Mouse (Mus musculus): ENCODE data around the gene Slamf1.

The Slamf1 gene

DNA sequence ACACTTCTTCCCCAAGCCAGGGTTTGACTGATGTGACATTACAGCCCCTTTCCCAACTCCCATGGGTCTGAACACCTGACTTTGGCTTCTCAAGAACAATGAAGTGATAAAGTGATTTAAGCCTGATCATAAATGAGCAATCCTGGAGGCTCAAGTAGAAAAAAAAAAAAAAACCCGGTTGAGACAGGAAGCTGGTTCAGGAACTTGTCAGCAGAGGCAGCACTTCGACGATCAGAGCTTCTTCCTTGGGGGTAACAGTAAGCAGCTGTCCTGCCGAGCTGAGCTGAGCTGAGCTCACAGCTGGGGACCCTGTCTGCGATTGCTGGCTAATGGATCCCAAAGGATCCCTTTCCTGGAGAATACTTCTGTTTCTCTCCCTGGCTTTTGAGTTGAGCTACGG is at the start of gene Slamf1:
TSS of gene Slamf1 (plus strand) at position 230 of the 400 bp plus-strand sequence.
- DNase-seq: no peak

DNA sequence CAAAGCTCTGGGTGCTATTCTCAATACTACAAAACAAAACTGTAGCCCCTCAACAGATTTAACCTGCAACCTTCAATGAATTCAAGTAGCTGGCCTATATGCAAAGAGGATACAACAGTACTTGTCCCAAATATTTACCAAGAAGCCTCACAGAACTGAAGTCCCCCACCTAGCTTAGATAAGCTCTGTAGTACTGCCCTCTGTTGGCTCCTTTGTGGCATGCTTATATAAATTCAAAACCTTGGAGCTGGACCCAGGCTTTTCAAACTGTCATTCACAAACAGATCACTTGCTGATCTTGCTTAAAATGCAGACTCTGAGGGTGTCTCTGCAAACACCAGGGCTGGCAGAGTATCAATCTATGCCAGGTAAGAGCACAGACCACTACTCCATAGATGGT is 35.7 kb upstream of the Slamf1 start:
- no peak for DNase-seq

DNA sequence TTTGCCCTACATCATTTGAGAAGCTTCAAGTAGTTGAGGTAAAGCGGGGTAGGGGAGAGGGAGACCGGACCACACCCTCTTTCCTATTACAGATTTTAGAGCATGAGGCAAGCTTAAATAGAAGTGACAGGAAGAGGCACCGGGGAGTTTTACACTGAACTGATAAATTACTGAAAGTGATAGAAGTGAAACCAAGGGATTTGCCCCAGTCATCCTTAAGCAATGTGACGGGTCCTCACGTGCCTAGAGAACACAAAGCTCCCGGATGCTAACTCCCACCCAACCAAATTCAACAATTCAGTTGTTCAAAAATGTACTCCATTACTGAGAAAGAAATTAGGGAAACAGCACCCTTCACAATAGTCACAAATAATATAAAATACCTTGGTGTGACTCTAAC is 32.0 kb upstream of the Slamf1 start:
- DNase-seq: no peak

GRCm38 (mm10) chr1:171748127-171748969 is 18.6 kb upstream of the Slamf1 start:
- no peak for DNase-seq

GRCm38 (mm10) chr1:171761853-171762448 is 5.0 kb upstream of the Slamf1 start:
- peak; percentile 24 for DNase-seq

DNA sequence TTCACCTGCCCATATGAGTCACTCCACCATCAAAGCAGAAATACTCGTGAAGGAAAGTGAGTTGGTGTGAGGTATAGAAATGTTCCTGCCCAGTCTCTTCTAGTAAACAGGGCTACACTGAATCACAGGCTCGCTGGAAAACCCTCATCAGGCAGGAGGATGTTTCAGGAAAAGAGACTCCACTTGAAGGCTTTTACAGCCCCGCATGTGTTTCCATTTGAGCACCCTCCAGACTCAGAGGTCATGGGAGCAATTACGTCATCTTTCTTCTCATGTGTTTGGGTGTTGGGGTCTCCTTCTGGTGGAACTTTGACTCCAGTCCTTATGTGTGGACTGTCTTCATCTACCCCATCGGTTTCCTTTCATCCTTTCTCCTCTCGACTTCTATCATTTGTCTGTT is 4.1 kb downstream of the Slamf1 start:
- DNase-seq: no peak

GRCm38 (mm10) chr1:171772121-171772735 is 5.3 kb downstream of the Slamf1 start:
- DNase-seq: no peak

GRCm38 (mm10) chr1:171773232-171773989 is 6.5 kb downstream of the Slamf1 start:
- DNase-seq: no peak

DNA sequence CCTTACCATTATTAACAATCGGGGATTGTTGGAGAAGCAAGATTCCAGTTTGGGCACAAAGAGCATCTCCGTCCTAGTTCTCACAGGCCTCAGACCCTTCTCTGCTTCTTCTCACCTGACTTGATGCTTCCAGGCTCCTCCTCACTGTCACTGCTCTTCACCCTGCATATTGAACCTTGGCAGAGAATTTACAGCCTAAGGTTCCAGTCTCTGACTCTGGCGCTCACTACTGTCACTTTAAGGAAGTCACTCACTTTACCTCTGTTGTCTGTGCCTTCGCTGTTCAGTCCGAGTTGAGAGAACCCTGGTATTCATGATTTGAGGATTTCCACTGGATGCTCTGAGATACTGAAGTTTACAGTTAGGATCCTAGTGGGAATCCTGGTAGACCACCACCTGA is 7.3 kb downstream of the Slamf1 start:
- no peak for DNase-seq

- DNase-seq: no peak
These were observed 7.8 kb downstream of the Slamf1 start for GRCm38 (mm10) chr1:171774678-171775077.

GRCm38 (mm10) chr1:171775781-171776180 is 8.9 kb downstream of the Slamf1 start:
- DNase-seq: peak; percentile 38

DNA sequence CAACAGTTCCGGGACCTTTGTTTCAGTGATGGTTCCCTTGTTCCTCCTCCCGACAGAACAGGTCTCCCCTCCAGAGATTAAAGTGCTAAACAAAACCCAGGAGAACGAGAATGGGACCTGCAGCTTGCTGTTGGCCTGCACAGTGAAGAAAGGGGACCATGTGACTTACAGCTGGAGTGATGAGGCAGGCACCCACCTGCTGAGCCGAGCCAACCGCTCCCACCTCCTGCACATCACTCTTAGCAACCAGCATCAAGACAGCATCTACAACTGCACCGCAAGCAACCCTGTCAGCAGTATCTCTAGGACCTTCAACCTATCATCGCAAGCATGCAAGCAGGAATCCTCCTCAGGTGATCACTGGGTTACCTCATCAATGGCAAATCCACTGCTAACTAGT is 10.1 kb downstream of the Slamf1 start:
- DNase-seq: no peak

DNA sequence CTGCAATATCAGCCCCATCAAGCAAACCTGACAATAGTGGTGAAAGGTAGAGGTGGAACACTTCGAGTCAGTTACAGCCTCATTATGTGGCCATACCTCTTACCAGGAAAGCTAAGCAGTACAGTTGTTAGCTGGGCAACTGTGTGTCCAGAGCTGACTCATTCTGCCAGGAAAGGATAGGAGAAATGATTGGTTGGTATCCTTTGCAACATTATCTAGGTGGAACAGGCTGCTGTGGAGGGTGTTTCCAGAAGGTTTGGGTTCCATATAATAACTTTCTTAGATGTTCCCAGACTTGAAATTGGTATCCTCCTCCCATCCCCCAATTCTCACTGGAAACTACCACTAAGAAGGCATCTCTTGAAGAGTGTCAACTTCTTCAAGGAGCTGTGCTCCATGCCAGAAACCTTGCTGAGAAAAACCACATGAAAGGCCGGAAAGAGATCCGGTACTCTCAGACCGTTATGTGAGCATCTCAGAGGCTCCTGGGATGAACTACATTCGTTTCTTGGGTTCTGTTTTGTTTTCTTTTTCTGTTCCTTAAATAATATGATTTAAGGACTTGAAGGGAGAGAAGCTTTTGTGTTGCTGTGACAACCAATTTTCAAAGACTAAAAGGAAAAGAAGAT is 15.5 kb downstream of the Slamf1 start:
- DNase-seq: no peak

DNA sequence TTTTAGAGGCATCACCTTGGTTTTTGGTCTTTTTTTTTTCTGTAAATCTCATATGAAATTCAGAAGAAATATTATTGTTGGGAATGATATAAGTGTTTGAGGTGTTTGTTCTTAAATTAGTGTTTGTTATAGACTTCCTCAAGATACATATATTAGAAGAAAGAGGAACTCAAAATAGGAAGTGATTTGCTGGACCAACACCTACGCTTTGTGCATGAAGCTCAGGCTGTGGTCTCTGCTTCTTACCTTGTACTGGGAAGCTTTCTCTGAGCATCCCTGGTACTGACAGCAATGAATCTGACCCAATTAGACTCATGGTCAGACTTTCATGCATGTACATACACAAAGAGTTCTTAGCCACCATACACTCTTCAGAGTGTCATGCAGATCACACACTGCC is 18.9 kb downstream of the Slamf1 start:
- DNase-seq: no peak

DNA sequence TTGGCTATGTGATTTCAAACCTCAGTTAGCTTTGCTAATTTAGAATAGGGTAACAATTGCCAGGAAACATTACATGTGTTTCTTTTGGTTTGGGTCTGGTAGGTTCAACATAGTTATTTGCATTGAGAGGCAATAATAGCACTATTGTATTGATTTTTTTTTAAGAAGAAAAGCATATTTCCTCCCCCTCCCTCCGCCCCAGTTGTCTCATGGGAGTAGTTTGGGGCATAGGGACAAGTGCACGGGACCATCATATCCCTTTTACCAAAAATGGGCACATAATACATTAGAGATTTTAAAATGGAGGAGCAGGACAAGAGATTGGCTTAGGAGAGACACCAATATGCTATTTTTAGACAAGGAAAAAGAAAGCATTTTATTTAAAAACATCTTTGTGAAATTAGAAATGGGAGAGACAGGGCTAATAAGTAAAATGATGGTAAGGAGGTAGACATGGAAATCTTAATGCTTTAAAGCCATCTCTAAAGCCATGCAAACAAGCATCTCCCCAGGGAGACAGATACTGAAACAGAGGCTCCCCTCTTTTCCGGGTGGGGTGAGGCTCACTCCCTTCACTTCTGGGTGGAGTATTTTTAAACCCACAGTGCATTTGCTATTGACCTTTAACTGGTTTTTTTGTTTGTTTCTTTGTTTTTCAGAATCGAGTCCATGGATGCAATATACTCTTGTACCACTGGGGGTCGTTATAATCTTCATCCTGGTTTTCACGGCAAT is 20.5 kb downstream of the Slamf1 start:
- no peak for DNase-seq

DNA sequence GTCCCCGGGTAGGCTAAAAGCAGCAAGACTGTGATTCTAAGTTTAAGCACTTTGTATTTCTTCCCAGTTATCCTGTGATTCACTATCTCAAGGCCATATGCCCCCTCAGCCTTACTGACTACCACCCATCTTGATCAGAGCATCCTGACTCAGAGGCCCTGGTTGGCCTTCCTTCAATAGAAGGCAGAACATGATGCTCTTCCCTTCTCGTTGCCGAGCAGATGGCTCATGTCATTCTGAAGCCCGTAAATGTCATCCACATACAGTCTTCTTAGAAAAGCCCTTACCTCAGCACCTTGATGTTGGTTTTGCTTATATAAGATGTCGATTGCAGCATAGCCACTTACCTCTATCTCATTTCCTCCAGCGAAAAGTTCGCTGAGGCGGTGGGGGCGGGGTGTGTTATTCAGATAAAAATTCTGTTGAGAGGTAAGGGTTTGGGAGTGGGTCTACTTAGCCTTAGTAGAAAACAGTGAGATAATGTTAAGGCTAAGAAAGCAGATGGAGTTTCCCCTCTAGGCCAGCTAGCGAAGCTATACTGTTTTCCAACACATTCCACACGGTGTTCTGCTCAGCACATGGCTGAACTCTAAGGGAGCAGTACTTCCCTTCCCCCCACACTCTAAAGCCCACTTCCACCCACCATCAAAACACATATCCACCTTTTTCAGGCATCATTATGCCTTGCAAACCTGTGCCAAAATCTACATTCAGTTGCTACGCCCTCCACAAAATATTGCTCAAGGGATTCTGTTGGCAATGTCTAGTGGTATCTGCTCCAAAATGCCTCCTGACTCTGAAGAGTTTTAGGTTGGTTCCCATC is 21.7 kb downstream of the Slamf1 start:
- DNase-seq: peak; percentile 53

DNA sequence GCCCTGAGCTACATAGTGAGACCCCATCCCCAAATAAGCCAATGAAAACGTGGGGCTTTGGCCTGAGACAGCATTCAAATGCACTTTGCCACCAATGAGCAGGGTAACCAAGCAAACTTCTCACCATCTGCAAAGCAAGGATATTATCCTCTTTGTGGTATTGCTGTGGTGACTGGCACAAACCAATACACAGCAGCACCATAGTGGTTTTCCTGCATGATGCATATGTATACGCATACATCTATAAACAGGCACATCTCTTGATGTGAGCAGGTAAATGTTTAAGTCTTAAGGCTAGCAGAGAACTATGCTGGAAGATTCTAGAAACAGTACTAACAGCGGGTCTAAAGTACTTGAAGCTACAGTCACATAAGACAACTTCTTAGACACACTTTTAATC is 22.5 kb downstream of the Slamf1 start:
- DNase-seq: no peak

GRCm38 (mm10) chr1:171791491-171791890 is 24.6 kb downstream of the Slamf1 start:
- peak; percentile 16 for DNase-seq

DNA sequence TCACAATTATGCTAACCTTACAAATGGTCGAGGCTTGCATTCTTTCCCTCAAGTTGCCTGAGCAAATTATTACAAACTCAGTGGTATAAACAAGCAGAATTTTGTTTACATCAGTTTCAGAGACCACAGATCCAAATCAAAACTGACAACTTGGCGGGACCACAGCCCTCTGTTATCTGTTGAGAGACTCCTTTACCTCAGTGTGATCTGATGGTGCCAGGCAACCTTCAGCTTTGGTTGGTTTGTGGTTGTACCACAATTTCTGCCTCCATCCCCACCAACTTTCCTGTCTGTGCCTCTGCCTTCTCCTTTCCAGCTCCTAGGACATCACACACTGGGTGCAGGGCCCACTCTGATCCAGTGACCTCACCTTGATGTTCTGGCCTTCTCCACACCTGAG is 29.3 kb downstream of the Slamf1 start:
- DNase-seq: no peak

- DNase-seq: no peak
These were observed 30.9 kb downstream of the Slamf1 start for GRCm38 (mm10) chr1:171797840-171798239.

- DNase-seq: no peak
These were observed 32.7 kb downstream of the Slamf1 start for GRCm38 (mm10) chr1:171799648-171800047.
